Mouse (Mus musculus): Measurements from ENCODE around the gene Zbp1. TPM values are rescaled to one million over a fixed set of nuclear protein-coding genes. Genes with fewer than 3 reads are reported as not detected.
A peak's percentile ranks its signal among the peaks of the same experiment; 100 is the strongest.

Zbp1 gene
- polyA plus RNA-seq, 1 experiment from 2014 or later: 1.5 TPM

GRCm38 (mm10) chr2:173255810-173256551 lies 37.3 kb upstream of the Zbp1 start:
- Histone ChIP-seq H3K27me3 (no peaks in the 10 kb centered on the region), H3K27ac (replicated peaks) (no peak overlapping the region), H3K4me3 (replicated peaks) (no peak overlapping the region), H3K4me2 (replicated peaks) (no peak overlapping the region; the same call in 1 of the 2 replicates), H3K36me3 (no peaks in the 10 kb centered on the region), H3K9me3 (replicated peaks) (no peaks in the 10 kb centered on the region), H3K4me1 (peaks cover 97% of the 10 kb centered on the region), H3K9ac (no peak overlapping the region)
- ATAC-seq (ENCODE audit: insufficient number of reproducible peaks, low FRiP score, low TSS enrichment, low read depth): no peak
- WGBS: 51% methylated on average over 7 of the region's 7 CpGs

- Histone ChIP-seq H3K9me3 (replicated peaks) (no peaks in the 10 kb centered on the region), H3K9ac (no peak overlapping the region), H3K27me3 (no peaks in the 10 kb centered on the region), H3K36me3 (no peaks in the 10 kb centered on the region), H3K4me2 (replicated peaks) (0 out of 2 replicates have a peak overlapping the region, but pooled peaks have one; percentile 10), H3K4me1 (peaks cover 99% of the 10 kb centered on the region), H3K4me3 (replicated peaks) (no peak overlapping the region), H3K27ac (replicated peaks) (peak overlapping the region; percentile 44)
- no peak for ATAC-seq (ENCODE audit: insufficient number of reproducible peaks, low FRiP score, low TSS enrichment, low read depth)
- 26% methylated on average over 26 of the region's 26 CpGs for WGBS
Observed at GRCm38 (mm10) chr2:173253761-173254662, 35.3 kb upstream of the Zbp1 start.

GRCm38 (mm10) chr2:173251675-173252074 lies 33.0 kb upstream of the Zbp1 start:
- Histone ChIP-seq H3K4me3 (replicated peaks) (no peak overlapping the region), H3K4me2 (replicated peaks) (0 out of 2 replicates have a peak overlapping the region, but pooled peaks have one; percentile 5), H3K27me3 (no peaks in the 10 kb centered on the region), H3K4me1 (peaks cover 96% of the 10 kb centered on the region), H3K9me3 (replicated peaks) (no peaks in the 10 kb centered on the region), H3K36me3 (no peaks in the 10 kb centered on the region), H3K9ac (no peak overlapping the region), H3K27ac (replicated peaks) (peak overlapping the region; percentile 48; the same call in 1 of the 2 replicates)
- ATAC-seq (ENCODE audit: insufficient number of reproducible peaks, low FRiP score, low TSS enrichment, low read depth): no peak
- 12% methylated on average over 9 of the region's 9 CpGs for WGBS

- H3K9ac ChIP-seq: no peak overlapping the region
Observed at GRCm38 (mm10) chr2:173251133-173251532, 32.4 kb upstream of the Zbp1 start.

GRCm38 (mm10) chr2:173250411-173250810 lies 31.7 kb upstream of the Zbp1 start:
- Histone ChIP-seq H3K4me3 (replicated peaks) (no peak overlapping the region), H3K4me2 (replicated peaks) (no peak overlapping the region), H3K4me1 (peaks cover 96% of the 10 kb centered on the region), H3K9ac (no peak overlapping the region), H3K27ac (replicated peaks) (0 out of 2 replicates have a peak overlapping the region, but pooled peaks have one; percentile 39), H3K27me3 (no peaks in the 10 kb centered on the region), H3K9me3 (replicated peaks) (no peaks in the 10 kb centered on the region), H3K36me3 (no peaks in the 10 kb centered on the region)
- WGBS: 30% methylated on average over 2 of the region's 2 CpGs
- no peak for ATAC-seq (ENCODE audit: insufficient number of reproducible peaks, low FRiP score, low TSS enrichment, low read depth)

More at GRCm38 (mm10) chr2:173251133-173251532, 32.4 kb upstream of the Zbp1 start:
- Histone ChIP-seq H3K9me3 (replicated peaks) (no peaks in the 10 kb centered on the region), H3K36me3 (no peaks in the 10 kb centered on the region), H3K4me3 (replicated peaks) (no peak overlapping the region), H3K27ac (replicated peaks) (peak overlapping the region; percentile 48; the same call in 1 of the 2 replicates), H3K4me1 (peaks cover 96% of the 10 kb centered on the region), H3K4me2 (replicated peaks) (0 out of 2 replicates have a peak overlapping the region, but pooled peaks have one; percentile 5), H3K27me3 (no peaks in the 10 kb centered on the region)
- 42% methylated on average over 7 of the region's 7 CpGs for WGBS
- ATAC-seq (ENCODE audit: insufficient number of reproducible peaks, low FRiP score, low TSS enrichment, low read depth): no peak

GRCm38 (mm10) chr2:173249965-173250364 lies 31.2 kb upstream of the Zbp1 start:
- ATAC-seq (ENCODE audit: insufficient number of reproducible peaks, low FRiP score, low TSS enrichment, low read depth): no peak
- Histone ChIP-seq H3K27me3 (no peaks in the 10 kb centered on the region), H3K9me3 (replicated peaks) (no peaks in the 10 kb centered on the region), H3K4me3 (replicated peaks) (no peak overlapping the region), H3K9ac (no peak overlapping the region), H3K27ac (replicated peaks) (0 out of 2 replicates have a peak overlapping the region, but pooled peaks have one; percentile 39), H3K4me1 (peaks cover 94% of the 10 kb centered on the region), H3K36me3 (no peaks in the 10 kb centered on the region), H3K4me2 (replicated peaks) (no peak overlapping the region)
- 61% methylated on average over 8 of the region's 8 CpGs for WGBS

GRCm38 (mm10) chr2:173249386-173249785 lies 30.7 kb upstream of the Zbp1 start:
- ATAC-seq (ENCODE audit: insufficient number of reproducible peaks, low FRiP score, low TSS enrichment, low read depth): no peak
- H3K4me1 ChIP-seq: peaks cover 88% of the 10 kb centered on the region
- no peaks in the 10 kb centered on the region for H3K27me3 ChIP-seq
- no peak overlapping the region for H3K4me3 ChIP-seq (replicated peaks)
- no peak overlapping the region for H3K9ac ChIP-seq
- no peaks in the 10 kb centered on the region for H3K36me3 ChIP-seq
- WGBS: 46% methylated on average over 3 of the region's 3 CpGs
- no peak overlapping the region for H3K27ac ChIP-seq (replicated peaks)
- no peaks in the 10 kb centered on the region for H3K9me3 ChIP-seq (replicated peaks)
- H3K4me2 ChIP-seq (replicated peaks): no peak overlapping the region

- H3K4me2 ChIP-seq (replicated peaks): no peak overlapping the region
- H3K9me3 ChIP-seq (replicated peaks): no peaks in the 10 kb centered on the region
- no peak overlapping the region for H3K4me3 ChIP-seq (replicated peaks)
- H3K27me3 ChIP-seq: no peaks in the 10 kb centered on the region
- H3K4me1 ChIP-seq: peaks cover 84% of the 10 kb centered on the region
- no peak overlapping the region for H3K9ac ChIP-seq
- ATAC-seq (ENCODE audit: insufficient number of reproducible peaks, low FRiP score, low TSS enrichment, low read depth): no peak
- H3K27ac ChIP-seq (replicated peaks): no peak overlapping the region
- WGBS: 75% methylated on average over 7 of the region's 7 CpGs
- H3K36me3 ChIP-seq: no peaks in the 10 kb centered on the region
Observed at GRCm38 (mm10) chr2:173248822-173249221, 30.1 kb upstream of the Zbp1 start.

GRCm38 (mm10) chr2:173247911-173248310 lies 29.2 kb upstream of the Zbp1 start:
- Histone ChIP-seq H3K9me3 (replicated peaks) (no peaks in the 10 kb centered on the region), H3K9ac (no peak overlapping the region), H3K4me3 (replicated peaks) (no peak overlapping the region), H3K36me3 (no peaks in the 10 kb centered on the region), H3K27ac (replicated peaks) (no peak overlapping the region), H3K27me3 (no peaks in the 10 kb centered on the region), H3K4me1 (peaks cover 82% of the 10 kb centered on the region), H3K4me2 (replicated peaks) (no peak overlapping the region)
- no peak for ATAC-seq (ENCODE audit: insufficient number of reproducible peaks, low FRiP score, low TSS enrichment, low read depth)
- WGBS: 55% methylated on average over 2 of the region's 2 CpGs

GRCm38 (mm10) chr2:173247197-173247596 lies 28.5 kb upstream of the Zbp1 start:
- Histone ChIP-seq H3K9ac (no peak overlapping the region), H3K27me3 (no peaks in the 10 kb centered on the region), H3K27ac (replicated peaks) (no peak overlapping the region), H3K4me1 (peaks cover 82% of the 10 kb centered on the region), H3K4me3 (replicated peaks) (no peak overlapping the region), H3K9me3 (replicated peaks) (no peaks in the 10 kb centered on the region), H3K4me2 (replicated peaks) (no peak overlapping the region), H3K36me3 (no peaks in the 10 kb centered on the region)
- WGBS: 29% methylated on average over 2 of the region's 2 CpGs
- no peak for ATAC-seq (ENCODE audit: insufficient number of reproducible peaks, low FRiP score, low TSS enrichment, low read depth)

GRCm38 (mm10) chr2:173246688-173247087 lies 28.0 kb upstream of the Zbp1 start:
- Histone ChIP-seq H3K4me1 (peaks cover 77% of the 10 kb centered on the region), H3K36me3 (no peaks in the 10 kb centered on the region), H3K27me3 (no peaks in the 10 kb centered on the region), H3K4me3 (replicated peaks) (no peak overlapping the region), H3K27ac (replicated peaks) (no peak overlapping the region), H3K4me2 (replicated peaks) (no peak overlapping the region), H3K9ac (no peak overlapping the region), H3K9me3 (replicated peaks) (no peaks in the 10 kb centered on the region)
- no peak for ATAC-seq (ENCODE audit: insufficient number of reproducible peaks, low FRiP score, low TSS enrichment, low read depth)
- WGBS: 63% methylated on average over 8 of the region's 8 CpGs

All from embryonic facial prominence, embryonic 15.5 days (tissue).